In the genomic region with DNA sequence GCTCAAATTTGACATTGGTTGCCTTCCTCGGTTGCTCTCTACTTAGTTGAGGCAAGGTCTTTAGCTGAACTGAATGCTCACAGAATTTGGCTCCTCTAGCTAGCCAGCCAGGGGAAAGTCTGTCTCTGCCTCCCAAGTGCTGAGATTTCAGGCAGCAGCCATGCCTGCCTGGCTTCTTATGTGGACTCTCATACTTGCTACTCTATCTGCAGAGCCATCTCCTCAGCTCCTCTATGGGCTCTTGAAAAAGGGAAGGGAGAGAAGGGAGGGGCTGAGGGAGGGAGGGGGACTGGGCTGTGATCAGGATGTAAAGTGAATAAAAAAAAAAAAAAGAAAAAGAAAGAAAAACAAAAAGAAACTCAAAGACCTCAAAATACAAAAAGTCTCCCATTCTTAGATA, we compare ENCODE assay signal across 12 mouse cellular contexts. TPM values are rescaled to one million over a fixed set of nuclear protein-coding genes. Genes with fewer than 3 reads are reported as not detected.
DNase-seq lines count a peak whose midpoint lies in the region; ATAC-seq and TF ChIP-seq lines count a peak whose summit lies in the region.
"Had no signal": no experiment of that assay in that cellular context is flagged by ENCODE, and none has a peak within 500 bp of the region (broad histone marks: within the 10 kb centered on the region; RNA-seq: fewer than 3 reads in every experiment).

No protein-coding gene starts in this region.

- DNase-seq in heart, embryonic 10.5 days (ENCODE audit: low spot score) = no peak
- DNase-seq in heart, postnatal 4 days = no peak
- no peak for DNase-seq in liver, adult 2 months (ENCODE audit: extremely low read depth, low read depth, low spot score)
- no peak for DNase-seq in layer of hippocampus, postnatal 14 days (ENCODE audit: low spot score in 2 of 2)
- DNase-seq: cerebellum, adult 11-12 months had no signal

- no peak for TF ChIP-seq POLR2A in liver, adult 2 months (IDR thresholded peaks at IDR 0.05; ENCODE audit: extremely low read depth, insufficient read depth, low read length)

- H3K27ac ChIP-seq in heart, embryonic 10.5 days = peak overlapping the region; percentile 70; the same call in 1 of the 2 replicates
- peak overlapping the region; percentile 23; the same call in 1 of the 2 replicates for H3K27ac ChIP-seq in liver, adult 2 months (replicated peaks; ENCODE audit: insufficient read depth, low read depth, low read length)
- H3K27ac ChIP-seq in liver, embryonic 12.5 days = no peak overlapping the region
- peak overlapping the region; percentile 47; the same call in 1 of the 2 replicates for H3K27ac ChIP-seq in embryonic facial prominence, embryonic 12.5 days
- H3K27ac ChIP-seq: limb, embryonic 13.5 days had no signal

- H3K27me3 ChIP-seq in heart, embryonic 10.5 days (ENCODE audit: insufficient read depth, poor library complexity, severe bottlenecking) = peaks cover 61% of the 10 kb centered on the region
- no peaks in the 10 kb centered on the region for H3K27me3 ChIP-seq in liver, adult 2 months (ENCODE audit: control insufficient read depth, insufficient read depth, low read length)
- H3K27me3 ChIP-seq in liver, embryonic 12.5 days (replicated peaks) = no peaks in the 10 kb centered on the region
- H3K27me3 ChIP-seq in embryonic facial prominence, embryonic 12.5 days = no peaks in the 10 kb centered on the region
- H3K27me3 ChIP-seq: limb, embryonic 13.5 days had no signal

- WGBS in heart, embryonic 10.5 days = 75% methylated on average over 1 of the region's 1 CpGs
- WGBS in liver, adult 2 months = 84% methylated on average over 1 of the region's 1 CpGs
- WGBS in liver, embryonic 12.5 days (ENCODE audit: insufficient replicate concordance) = 37% methylated on average over 1 of the region's 1 CpGs
- WGBS in embryonic facial prominence, embryonic 12.5 days = 79% methylated on average over 1 of the region's 1 CpGs

- H3K4me1 ChIP-seq in heart, embryonic 10.5 days = peaks cover 12% of the 10 kb centered on the region
- H3K4me1 ChIP-seq in liver, adult 2 months (ENCODE audit: control insufficient read depth, insufficient read depth, low read length) = no peaks in the 10 kb centered on the region
- no peaks in the 10 kb centered on the region for H3K4me1 ChIP-seq in liver, embryonic 12.5 days
- H3K4me1 ChIP-seq in embryonic facial prominence, embryonic 12.5 days = peaks cover 9% of the 10 kb centered on the region; the same call in 1 of the 2 replicates

- no peaks in the 10 kb centered on the region for H3K79me2 ChIP-seq in liver, adult 2 months (ENCODE audit: control insufficient read depth, insufficient read depth, low read length)

- H3K9ac ChIP-seq in liver, adult 2 months (ENCODE audit: low read depth, low read length) = no peak overlapping the region
- H3K9ac ChIP-seq in liver, embryonic 12.5 days = no peak overlapping the region
- no peak overlapping the region for H3K9ac ChIP-seq in embryonic facial prominence, embryonic 12.5 days
- H3K9ac ChIP-seq: limb, embryonic 13.5 days had no signal

- no peak overlapping the region for H3K4me2 ChIP-seq in liver, embryonic 12.5 days
- H3K4me2 ChIP-seq in embryonic facial prominence, embryonic 12.5 days (replicated peaks) = no peak overlapping the region

- TF ChIP-seq CTCF in liver, adult 2 months (IDR thresholded peaks at IDR 0.05; ENCODE audit: low read depth, low read length) = no peak

- H3K9me3 ChIP-seq in heart, embryonic 10.5 days = no peaks in the 10 kb centered on the region
- H3K9me3 ChIP-seq in liver, embryonic 12.5 days (replicated peaks) = no peaks in the 10 kb centered on the region
- no peaks in the 10 kb centered on the region for H3K9me3 ChIP-seq in embryonic facial prominence, embryonic 12.5 days
- H3K9me3 ChIP-seq: limb, embryonic 13.5 days had no signal

- ATAC-seq in liver, embryonic 12.5 days = no peak
- ATAC-seq in embryonic facial prominence, embryonic 12.5 days (ENCODE audit: insufficient number of reproducible peaks, insufficient read depth, low FRiP score, low TSS enrichment) = no peak
- 0 out of 2 replicates have a peak, but pooled peaks have one; percentile 16 for ATAC-seq in monocyte, adult 5-6 weeks (replicated peaks; ENCODE audit: insufficient number of reproducible peaks, low FRiP score, low TSS enrichment, poor library complexity, severe bottlenecking)
- no peak for ATAC-seq in cerebellum, adult (ENCODE audit: insufficient number of reproducible peaks, low FRiP score, low TSS enrichment)
- ATAC-seq: inflammation-experienced regulatory T-cells, adult 6 months; lung, postnatal 0 days had no signal

- H3K36me3 ChIP-seq in heart, embryonic 10.5 days = no peaks in the 10 kb centered on the region
- no peaks in the 10 kb centered on the region for H3K36me3 ChIP-seq in liver, adult 2 months (ENCODE audit: control insufficient read depth, insufficient read depth, low read length)
- H3K36me3 ChIP-seq in liver, embryonic 12.5 days = no peaks in the 10 kb centered on the region
- no peaks in the 10 kb centered on the region for H3K36me3 ChIP-seq in embryonic facial prominence, embryonic 12.5 days
- H3K36me3 ChIP-seq: limb, embryonic 13.5 days had no signal

- H3K4me3 ChIP-seq in heart, embryonic 10.5 days = no peak overlapping the region
- H3K4me3 ChIP-seq in liver, adult 2 months (ENCODE audit: insufficient read depth, low read depth, low read length) = no peak overlapping the region
- H3K4me3 ChIP-seq in liver, embryonic 12.5 days = no peak overlapping the region
- H3K4me3 ChIP-seq in embryonic facial prominence, embryonic 12.5 days = no peak overlapping the region
- H3K4me3 ChIP-seq: limb, embryonic 13.5 days had no signal

RNA-seq across cellular contexts. Expression of gene Rgs3, which starts 31.2 kb away (rescaled TPM):
- polyA plus RNA-seq in heart, embryonic 10.5 days (2016; fragmentation: Nextera tagmentation; extraction: Ambion mirVana) = 61.4 and 65.4 TPM in 2 replicates
- 10 to 100 TPM; 64.1 to 69.4 TPM for total RNA-seq in heart, postnatal 4 days (2021)
- 7.0 and 9.6 TPM in 2 replicates for total RNA-seq in liver, adult 2 months (2014; rRNA removed)
- polyA plus RNA-seq in liver, adult 2 months (2012; rRNA removed) = 8.3 and 13.0 TPM in 2 replicates
- polyA plus RNA-seq in liver, embryonic 12.5 days (2016; fragmentation: Nextera tagmentation; extraction: Ambion mirVana) = 8.1 and 9.0 TPM in 2 replicates
- polyA plus RNA-seq in embryonic facial prominence, embryonic 12.5 days (2016; fragmentation: Nextera tagmentation; extraction: Ambion mirVana) = 45.0 and 45.2 TPM in 2 replicates
- total RNA-seq in monocyte, adult 5-6 weeks (2017) = 74.1 to 183 TPM (median 86.7 TPM) in 3 replicates
- total RNA-seq in layer of hippocampus, postnatal 14 days (2021) = 10 to 100 TPM; 24.4 to 26.5 TPM
